Mouse (Mus musculus): ENCODE results near the gene Akap8.

DNA sequence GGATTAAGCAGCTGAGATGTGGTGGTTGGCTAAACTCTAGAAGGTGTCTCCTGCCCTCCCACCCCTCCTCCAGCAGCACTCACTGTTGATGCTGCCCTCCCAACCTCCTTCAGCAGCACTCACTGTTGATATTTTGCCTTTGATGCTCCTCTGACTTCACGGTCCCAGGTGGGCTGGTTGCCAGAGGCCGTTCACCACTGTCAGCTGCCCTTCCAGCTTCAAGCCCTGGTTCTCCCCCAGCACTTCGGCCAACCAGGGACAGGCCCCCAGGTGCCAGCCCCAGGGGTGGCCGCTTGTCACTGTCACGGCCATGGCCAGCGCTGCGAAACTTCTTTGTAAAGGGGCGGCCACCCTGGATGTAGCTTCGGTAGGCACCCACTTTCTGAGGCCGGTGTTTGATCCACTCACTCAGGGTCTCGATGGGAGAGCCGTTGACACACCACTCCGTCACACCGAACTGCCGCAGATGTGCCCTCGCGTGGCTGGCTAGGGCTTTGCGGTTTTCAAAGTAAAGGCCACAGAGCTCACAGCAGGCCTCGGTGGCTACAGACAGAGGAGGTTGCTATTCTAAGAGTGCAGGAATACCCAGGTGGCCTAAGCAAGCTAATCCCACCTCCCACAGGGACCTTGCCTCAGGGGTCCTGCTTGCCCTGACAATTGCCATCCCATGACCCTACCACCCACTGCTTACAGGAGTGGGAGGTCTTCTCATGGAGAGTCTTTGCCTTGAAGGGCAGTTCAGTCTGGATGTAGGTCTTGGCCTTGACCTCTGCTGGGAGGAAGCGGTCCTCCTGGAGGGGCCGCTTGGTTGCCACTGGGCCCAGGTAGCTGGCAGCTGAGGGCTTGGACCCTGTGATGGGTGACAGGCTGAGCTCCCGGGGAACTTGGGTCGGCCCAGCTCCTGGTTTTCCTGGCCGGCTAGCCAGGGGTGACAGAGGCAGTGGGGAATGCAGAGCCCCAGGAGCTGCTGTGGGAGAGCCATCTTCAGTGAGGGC, 36.0 kb upstream of the Akap8 start:
- TF ChIP-seq CTCF (IDR thresholded peaks at IDR 0.05; ENCODE audit: control insufficient read depth, insufficient read depth, low read length) (no peak), POLR2A (IDR thresholded peaks at IDR 0.05; ENCODE audit: borderline replicate concordance, control insufficient read depth, low read depth, low read length) (no peak)

Measured in bone marrow, adult 2 months (tissue).